Mouse (Mus musculus): ENCODE measurements around the gene Taf9.

DNA sequence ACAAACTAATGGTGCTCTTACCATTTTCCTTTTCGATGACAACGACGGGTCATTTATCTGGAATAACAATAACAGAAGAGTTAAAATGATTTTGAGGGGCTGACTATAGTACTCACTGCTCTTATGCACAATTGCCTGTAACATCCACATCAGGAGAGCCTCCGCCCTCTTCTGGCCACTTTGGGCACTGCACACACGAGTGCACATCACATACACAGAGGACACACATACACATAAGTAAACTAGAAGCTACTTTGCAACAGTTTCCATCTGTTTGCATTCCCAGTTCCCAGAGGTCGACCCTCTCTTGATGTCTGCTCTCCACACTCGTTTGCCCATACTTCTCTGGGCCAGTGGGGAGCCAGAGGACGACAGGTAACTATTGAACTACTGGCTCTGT is 43.6 kb upstream of the Taf9 start:
- TF ChIP-seq CTCF (IDR thresholded peaks at IDR 0.05; ENCODE audit: insufficient read depth, low read depth, low read length) (no peak), POLR2A (IDR thresholded peaks at IDR 0.05; ENCODE audit: insufficient read depth, low read depth, low read length) (no peak)

Measured in olfactory bulb, adult 2 months (tissue).